Mouse (Mus musculus): Measurements from ENCODE around the gene Pik3r6. TPM values are rescaled to one million over a fixed set of nuclear protein-coding genes. Genes with fewer than 3 reads are reported as not detected.

Pik3r6 gene
- polyA plus RNA-seq, 1 experiment: not detected

- Histone ChIP-seq H3K27ac (ENCODE audit: insufficient read depth, low read length) (no peak overlapping the region), H3K4me3 (ENCODE audit: insufficient read depth, low read length) (no peak overlapping the region), H3K4me1 (ENCODE audit: control insufficient read depth, insufficient read depth, low read length) (peaks cover 14% of the 10 kb centered on the region)
- no peak for TF ChIP-seq CTCF (IDR thresholded peaks at IDR 0.05; ENCODE audit: borderline replicate concordance, insufficient read depth, low read length)
- TF ChIP-seq POLR2A (IDR thresholded peaks at IDR 0.05; ENCODE audit: low read depth, low read length): no peak
Measured at GRCm38 (mm10) chr11:68468886-68469285, 33.9 kb upstream of the Pik3r6 start.

GRCm38 (mm10) chr11:68472162-68472849 lies 30.5 kb upstream of the Pik3r6 start:
- H3K27ac ChIP-seq (ENCODE audit: insufficient read depth, low read length): no peak overlapping the region
- TF ChIP-seq CTCF (IDR thresholded peaks at IDR 0.05; ENCODE audit: borderline replicate concordance, insufficient read depth, low read length): no peak
- TF ChIP-seq POLR2A (IDR thresholded peaks at IDR 0.05; ENCODE audit: low read depth, low read length): no peak
- no peak overlapping the region for H3K4me3 ChIP-seq (ENCODE audit: insufficient read depth, low read length)
- peaks cover 14% of the 10 kb centered on the region for H3K4me1 ChIP-seq (ENCODE audit: control insufficient read depth, insufficient read depth, low read length)

- TF ChIP-seq CTCF (IDR thresholded peaks at IDR 0.05; ENCODE audit: borderline replicate concordance, insufficient read depth, low read length) (no peak), POLR2A (IDR thresholded peaks at IDR 0.05; ENCODE audit: low read depth, low read length) (no peak)
- no peak overlapping the region for H3K4me3 ChIP-seq (ENCODE audit: insufficient read depth, low read length)
- no peak overlapping the region for H3K27ac ChIP-seq (ENCODE audit: insufficient read depth, low read length)
- H3K4me1 ChIP-seq (ENCODE audit: control insufficient read depth, insufficient read depth, low read length): peaks cover 5% of the 10 kb centered on the region
Measured at GRCm38 (mm10) chr11:68474600-68474999, 28.2 kb upstream of the Pik3r6 start.

GRCm38 (mm10) chr11:68475676-68476075 lies 27.1 kb upstream of the Pik3r6 start:
- H3K4me3 ChIP-seq (ENCODE audit: insufficient read depth, low read length): no peak overlapping the region
- no peak overlapping the region for H3K27ac ChIP-seq (ENCODE audit: insufficient read depth, low read length)
- peaks cover 5% of the 10 kb centered on the region for H3K4me1 ChIP-seq (ENCODE audit: control insufficient read depth, insufficient read depth, low read length)
- no peak for TF ChIP-seq CTCF (IDR thresholded peaks at IDR 0.05; ENCODE audit: borderline replicate concordance, insufficient read depth, low read length)
- no peak for TF ChIP-seq POLR2A (IDR thresholded peaks at IDR 0.05; ENCODE audit: low read depth, low read length)

GRCm38 (mm10) chr11:68477661-68478060 lies 25.2 kb upstream of the Pik3r6 start:
- no peak for TF ChIP-seq POLR2A (IDR thresholded peaks at IDR 0.05; ENCODE audit: low read depth, low read length)
- no peak for TF ChIP-seq CTCF (IDR thresholded peaks at IDR 0.05; ENCODE audit: borderline replicate concordance, insufficient read depth, low read length)
- H3K4me3 ChIP-seq (ENCODE audit: insufficient read depth, low read length): no peak overlapping the region
- no peak overlapping the region for H3K27ac ChIP-seq (ENCODE audit: insufficient read depth, low read length)

GRCm38 (mm10) chr11:68478574-68478981 lies 24.2 kb upstream of the Pik3r6 start:
- no peak overlapping the region for H3K4me3 ChIP-seq (ENCODE audit: insufficient read depth, low read length)
- no peak overlapping the region for H3K27ac ChIP-seq (ENCODE audit: insufficient read depth, low read length)
- TF ChIP-seq CTCF (IDR thresholded peaks at IDR 0.05; ENCODE audit: borderline replicate concordance, insufficient read depth, low read length) (no peak), POLR2A (IDR thresholded peaks at IDR 0.05; ENCODE audit: low read depth, low read length) (no peak)

More at GRCm38 (mm10) chr11:68477661-68478060, 25.2 kb upstream of the Pik3r6 start:
- peaks cover 5% of the 10 kb centered on the region for H3K4me1 ChIP-seq (ENCODE audit: control insufficient read depth, insufficient read depth, low read length)

GRCm38 (mm10) chr11:68480660-68481059 lies 22.2 kb upstream of the Pik3r6 start:
- Histone ChIP-seq H3K4me1 (ENCODE audit: control insufficient read depth, insufficient read depth, low read length) (peaks cover 5% of the 10 kb centered on the region), H3K4me3 (ENCODE audit: insufficient read depth, low read length) (no peak overlapping the region), H3K27ac (ENCODE audit: insufficient read depth, low read length) (no peak overlapping the region)
- TF ChIP-seq CTCF (IDR thresholded peaks at IDR 0.05; ENCODE audit: borderline replicate concordance, insufficient read depth, low read length): peak; percentile 5; the same call in 1 of the 2 replicates
- no peak for TF ChIP-seq POLR2A (IDR thresholded peaks at IDR 0.05; ENCODE audit: low read depth, low read length)

More at GRCm38 (mm10) chr11:68478574-68478981, 24.2 kb upstream of the Pik3r6 start:
- H3K4me1 ChIP-seq (ENCODE audit: control insufficient read depth, insufficient read depth, low read length): peaks cover 5% of the 10 kb centered on the region

GRCm38 (mm10) chr11:68482001-68482400 lies 20.8 kb upstream of the Pik3r6 start:
- Histone ChIP-seq H3K4me3 (ENCODE audit: insufficient read depth, low read length) (no peak overlapping the region), H3K4me1 (ENCODE audit: control insufficient read depth, insufficient read depth, low read length) (peaks cover 5% of the 10 kb centered on the region), H3K27ac (ENCODE audit: insufficient read depth, low read length) (no peak overlapping the region)
- TF ChIP-seq POLR2A (IDR thresholded peaks at IDR 0.05; ENCODE audit: low read depth, low read length) (no peak), CTCF (IDR thresholded peaks at IDR 0.05; ENCODE audit: borderline replicate concordance, insufficient read depth, low read length) (no peak)

- no peak for TF ChIP-seq POLR2A (IDR thresholded peaks at IDR 0.05; ENCODE audit: low read depth, low read length)
- no peak for TF ChIP-seq CTCF (IDR thresholded peaks at IDR 0.05; ENCODE audit: borderline replicate concordance, insufficient read depth, low read length)
- H3K4me3 ChIP-seq (ENCODE audit: insufficient read depth, low read length): no peak overlapping the region
- no peak overlapping the region for H3K27ac ChIP-seq (ENCODE audit: insufficient read depth, low read length)
- H3K4me1 ChIP-seq (ENCODE audit: control insufficient read depth, insufficient read depth, low read length): no peaks in the 10 kb centered on the region
Measured at GRCm38 (mm10) chr11:68483213-68483612, 19.6 kb upstream of the Pik3r6 start.

GRCm38 (mm10) chr11:68484431-68484830 lies 18.4 kb upstream of the Pik3r6 start:
- Histone ChIP-seq H3K4me1 (ENCODE audit: control insufficient read depth, insufficient read depth, low read length) (no peaks in the 10 kb centered on the region), H3K27ac (ENCODE audit: insufficient read depth, low read length) (no peak overlapping the region), H3K4me3 (ENCODE audit: insufficient read depth, low read length) (no peak overlapping the region)
- no peak for TF ChIP-seq CTCF (IDR thresholded peaks at IDR 0.05; ENCODE audit: borderline replicate concordance, insufficient read depth, low read length)
- TF ChIP-seq POLR2A (IDR thresholded peaks at IDR 0.05; ENCODE audit: low read depth, low read length): no peak

All from embryonic fibroblast, embryonic 13.5 days (primary cell).